19 mouse cellular contexts compared by ENCODE assay signal in the genomic region with DNA sequence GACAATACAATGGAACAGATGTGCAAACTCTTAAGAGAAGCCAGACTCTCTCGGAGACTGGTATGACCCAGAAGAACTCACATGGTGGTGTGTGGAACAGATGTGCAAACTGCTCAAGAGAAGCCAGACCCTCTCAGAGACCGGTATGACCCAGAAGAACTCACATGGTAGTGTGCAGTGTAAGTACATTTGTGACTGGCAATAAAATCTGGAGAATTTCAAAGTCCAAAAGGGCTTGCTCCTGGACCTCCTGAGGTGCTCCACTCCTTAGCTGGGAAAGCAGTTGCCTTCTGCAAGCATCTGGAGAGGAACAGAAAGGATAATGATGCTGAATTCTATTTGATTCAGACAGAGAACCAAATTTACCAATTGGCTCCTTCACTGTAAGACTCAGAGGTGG.
"Had no signal": no experiment of that assay in that cellular context is flagged by ENCODE, and none has a peak within 500 bp of the region (broad histone marks: within the 10 kb centered on the region; RNA-seq: fewer than 3 reads in every experiment).

No protein-coding gene starts in this region.

- H3K36me3 ChIP-seq: midbrain, embryonic 10.5 days; midbrain, embryonic 13.5 days; neural tube, embryonic 13.5 days had no signal

- H3K9ac ChIP-seq: liver, embryonic 14.5 days; liver, postnatal 0 days; lung, embryonic 14.5 days; midbrain, embryonic 13.5 days; neural tube, embryonic 13.5 days had no signal

- H3K27ac ChIP-seq: layer of hippocampus, adult 2 months; left cerebral cortex, adult 2 months; liver, embryonic 14.5 days; macrophage; midbrain, embryonic 10.5 days; midbrain, embryonic 13.5 days; neural tube, embryonic 13.5 days had no signal

- ATAC-seq: liver, postnatal 0 days; lung, postnatal 0 days; midbrain, embryonic 13.5 days; midbrain, embryonic 16.5 days had no signal

- DNase-seq: kidney, postnatal 25 days; layer of hippocampus, postnatal 36 days; liver, postnatal 0 days; lung, embryonic 14.5 days; retina, postnatal 1 day; right cerebral cortex, postnatal 25 days; thymus, adult 18-20 months; thymus, postnatal 36 days had no signal

- H3K4me3 ChIP-seq: layer of hippocampus, adult 2 months; left cerebral cortex, adult 2 months; midbrain, embryonic 10.5 days; midbrain, embryonic 13.5 days; myocyte; neural tube, embryonic 13.5 days had no signal

- H3K4me2 ChIP-seq: liver, embryonic 11.5 days; lung, embryonic 14.5 days; midbrain, embryonic 13.5 days; neural tube, embryonic 13.5 days had no signal

- H3K9me3 ChIP-seq: midbrain, embryonic 10.5 days; midbrain, embryonic 13.5 days; neural tube, embryonic 13.5 days had no signal

- H3K27me3 ChIP-seq: midbrain, embryonic 13.5 days; neural tube, embryonic 13.5 days had no signal
